Mouse (Mus musculus) urinary bladder, adult 18-20 months (tissue): Measurements from ENCODE around the gene Troap.
A peak's percentile ranks its signal among the peaks of the same experiment; 100 is the strongest.

Source experiments
- DNase-seq, 2 experiments: peaks; one replicate each; pipeline ENCODE4 v3.0.0; 2022; ENCODE audit warnings: low spot score in 2 of 2, mixed read lengths in 2 of 2

Gene Troap

GRCm38 (mm10) chr15:99085997-99086396, 11.6 kb downstream of the Troap start:
- DNase-seq = no peak

DNA sequence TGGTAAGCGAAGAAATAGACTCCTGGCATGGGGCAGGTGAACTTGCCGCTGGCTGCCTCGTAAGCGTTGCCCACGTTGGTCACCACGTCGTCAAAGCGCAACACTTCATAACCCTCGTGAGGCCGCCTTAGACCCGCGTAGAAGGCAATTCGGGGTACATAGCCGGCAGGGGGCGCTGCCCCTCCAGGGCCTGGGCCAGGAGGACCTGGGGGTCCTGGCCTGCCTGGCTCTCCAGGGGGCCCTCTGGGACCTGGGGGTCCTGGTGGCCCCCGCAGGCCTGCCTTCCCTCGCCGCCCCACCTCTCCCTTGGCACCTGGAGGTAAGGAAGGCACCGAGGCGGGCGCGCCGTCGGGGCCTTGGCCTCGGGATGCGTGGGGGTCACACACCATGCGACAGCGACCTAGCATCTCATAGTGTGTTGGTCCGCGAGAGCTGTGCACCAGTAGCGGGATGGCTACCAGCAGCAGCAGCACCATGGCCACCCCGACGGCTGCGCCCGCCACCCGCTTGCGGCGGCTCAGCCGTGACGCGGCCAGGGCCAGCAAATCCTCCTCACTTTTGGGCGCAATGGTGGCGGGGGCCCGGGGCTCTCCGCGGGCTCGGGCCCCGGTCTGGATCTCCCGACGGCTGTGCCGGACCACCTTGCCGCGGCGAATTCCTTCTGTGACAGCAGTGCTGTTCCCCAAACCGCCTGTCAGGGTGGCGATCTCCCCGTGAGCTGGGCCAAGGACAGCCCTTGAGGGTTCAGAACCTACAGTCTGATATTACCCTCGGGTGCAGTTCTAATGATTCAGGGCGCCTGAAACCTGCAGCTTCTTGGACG, 13.1 kb downstream of the Troap start, which contains the start of gene C1ql4:
Gene C1ql4 (minus strand): TSS at position 565 of the 823 bp plus-strand sequence.
- no peak for DNase-seq

- DNase-seq = peak; percentile 36 to 68
Observed at GRCm38 (mm10) chr15:99088292-99088691, 13.9 kb downstream of the Troap start.

- no peak for DNase-seq
Observed at GRCm38 (mm10) chr15:99089069-99089468, 14.7 kb downstream of the Troap start.

GRCm38 (mm10) chr15:99092870-99093269, 18.5 kb downstream of the Troap start, which contains the start of gene Dnajc22:
Dnajc22 (plus strand) TSS chr15:99093170.
- DNase-seq = no peak

DNA sequence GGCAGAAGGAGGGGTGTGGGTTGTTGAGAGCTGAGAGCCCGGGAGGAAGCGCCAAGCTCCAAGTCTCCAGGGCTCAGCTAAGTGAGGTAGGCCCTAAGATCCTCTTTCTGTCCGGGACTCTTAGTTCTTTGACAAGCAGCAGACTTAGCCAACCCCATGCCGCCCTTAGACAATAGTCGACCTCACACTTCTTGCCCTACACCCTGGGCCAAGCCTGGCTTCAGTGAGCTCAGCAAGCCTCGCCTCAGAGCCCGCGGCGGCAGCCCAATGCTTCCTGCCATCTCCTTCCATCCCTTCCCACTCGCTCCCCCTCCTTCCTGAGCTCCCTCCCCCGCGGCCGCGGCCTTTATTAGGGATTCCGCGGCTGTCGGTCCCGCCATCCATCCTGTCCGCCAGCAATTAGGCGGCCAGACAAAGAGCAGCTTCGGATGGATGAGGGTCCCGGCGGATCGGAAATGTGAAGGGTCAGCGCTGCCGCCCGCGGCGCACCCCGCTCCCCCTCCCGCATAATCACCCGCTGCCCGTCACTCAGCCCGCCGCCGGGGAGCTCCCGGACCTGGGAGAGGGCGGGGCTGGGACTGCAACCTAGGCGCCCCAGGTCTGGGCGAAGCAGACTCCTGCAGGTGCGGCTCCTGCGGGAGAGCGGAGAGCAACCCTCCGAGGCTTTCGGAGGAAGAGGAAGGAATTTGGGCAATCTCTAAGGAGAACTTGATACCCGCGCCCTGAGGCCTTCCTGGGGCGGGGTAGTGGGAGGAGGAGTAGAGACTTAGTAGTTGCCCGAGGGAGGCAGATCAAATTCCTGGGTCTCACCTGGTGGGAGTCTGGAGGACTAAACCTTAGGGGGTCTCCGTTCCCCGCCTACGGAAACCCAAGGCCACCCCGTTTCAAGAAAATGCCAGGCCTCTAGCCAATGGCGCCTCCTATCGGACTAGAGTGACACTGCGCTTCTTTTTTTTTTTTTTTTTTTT, 19.2 kb downstream of the Troap start:
- peak in 1 of 2 experiments; percentile 25 for DNase-seq

DNA sequence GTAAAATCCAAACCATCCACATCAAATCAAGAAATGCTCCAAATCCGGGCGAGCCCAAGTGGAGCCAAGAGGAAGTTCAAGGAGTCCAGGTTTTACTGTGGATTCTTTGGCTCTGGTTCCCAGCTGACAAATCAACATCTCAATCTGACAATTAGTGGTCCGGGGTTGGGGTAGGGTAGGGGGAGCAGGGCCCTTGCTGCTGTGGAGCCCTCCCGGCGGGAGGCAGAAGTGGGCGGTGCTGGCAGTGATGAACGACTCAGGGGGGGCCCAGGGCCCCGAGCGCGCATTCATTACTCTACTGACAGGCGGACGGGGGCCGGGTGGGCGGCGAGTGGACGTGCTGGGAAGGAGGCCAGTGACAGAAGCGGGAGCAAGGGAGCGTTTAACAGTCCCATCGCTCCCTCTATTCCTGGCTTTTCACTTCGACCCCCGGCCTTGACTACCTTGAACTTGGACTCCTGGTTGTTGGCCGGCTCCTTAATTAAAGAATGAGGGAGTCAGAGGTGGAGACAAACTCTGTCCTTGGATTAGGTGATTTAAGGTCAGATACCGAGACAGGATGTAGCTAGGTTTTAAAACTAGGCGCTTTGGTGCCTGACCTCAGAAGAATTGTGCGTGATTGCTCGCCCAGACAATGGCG, 20.4 kb downstream of the Troap start:
- no peak for DNase-seq

DNA sequence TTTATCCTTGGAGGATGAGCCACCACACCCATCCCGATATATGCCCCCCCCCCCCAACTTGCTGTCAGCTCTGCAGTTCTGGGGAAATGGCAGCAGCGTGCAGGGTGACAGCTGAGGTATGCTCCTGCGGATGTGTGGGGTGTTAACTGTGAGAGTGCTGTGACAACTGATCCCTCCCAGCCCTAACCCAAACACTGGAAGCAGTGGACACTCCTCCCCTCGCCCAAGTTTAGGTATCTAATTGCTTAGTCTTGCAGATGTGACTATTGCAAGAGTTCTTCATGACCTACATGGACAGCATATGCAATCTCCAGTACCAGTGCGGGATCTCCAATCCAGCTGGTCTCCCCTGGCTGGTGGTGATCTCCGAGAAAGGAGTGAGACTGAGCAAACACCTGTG, 21.0 kb downstream of the Troap start:
- no peak for DNase-seq

DNA sequence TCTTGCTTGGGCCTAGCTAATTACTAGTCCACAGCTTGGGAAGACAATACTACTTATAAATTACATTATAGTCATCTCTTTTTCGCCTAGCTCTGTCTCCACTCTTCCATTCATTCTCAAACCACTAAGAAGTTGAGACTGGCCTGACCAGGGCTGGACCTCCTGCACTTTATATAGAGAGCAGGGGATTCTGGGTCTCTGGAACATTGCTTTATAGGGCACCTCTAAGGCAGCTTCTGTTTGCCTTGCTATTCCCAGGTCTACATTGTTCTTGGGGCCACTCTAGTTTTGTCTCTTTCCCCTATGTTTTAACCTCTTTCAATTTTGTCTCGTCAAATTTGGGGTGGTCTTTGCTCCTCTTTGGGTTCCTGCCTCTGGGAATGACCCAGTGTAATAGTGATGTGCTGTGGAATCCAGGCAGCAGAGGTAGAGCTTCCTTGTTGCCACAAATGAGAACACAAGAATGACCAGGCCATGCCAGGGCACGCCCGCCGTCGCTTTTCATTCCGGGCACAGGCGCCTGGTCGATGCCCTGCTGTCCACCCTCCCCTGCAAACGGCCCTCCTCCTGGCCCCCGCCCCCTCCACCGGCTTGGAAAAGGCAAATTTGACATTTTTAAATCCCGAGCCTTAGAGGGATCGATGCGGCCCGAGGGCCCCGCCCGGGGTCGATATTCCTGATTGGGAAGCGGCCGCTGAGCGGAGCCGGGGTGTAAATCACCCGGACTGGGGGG, 21.9 kb downstream of the Troap start:
- DNase-seq = no peak

DNA sequence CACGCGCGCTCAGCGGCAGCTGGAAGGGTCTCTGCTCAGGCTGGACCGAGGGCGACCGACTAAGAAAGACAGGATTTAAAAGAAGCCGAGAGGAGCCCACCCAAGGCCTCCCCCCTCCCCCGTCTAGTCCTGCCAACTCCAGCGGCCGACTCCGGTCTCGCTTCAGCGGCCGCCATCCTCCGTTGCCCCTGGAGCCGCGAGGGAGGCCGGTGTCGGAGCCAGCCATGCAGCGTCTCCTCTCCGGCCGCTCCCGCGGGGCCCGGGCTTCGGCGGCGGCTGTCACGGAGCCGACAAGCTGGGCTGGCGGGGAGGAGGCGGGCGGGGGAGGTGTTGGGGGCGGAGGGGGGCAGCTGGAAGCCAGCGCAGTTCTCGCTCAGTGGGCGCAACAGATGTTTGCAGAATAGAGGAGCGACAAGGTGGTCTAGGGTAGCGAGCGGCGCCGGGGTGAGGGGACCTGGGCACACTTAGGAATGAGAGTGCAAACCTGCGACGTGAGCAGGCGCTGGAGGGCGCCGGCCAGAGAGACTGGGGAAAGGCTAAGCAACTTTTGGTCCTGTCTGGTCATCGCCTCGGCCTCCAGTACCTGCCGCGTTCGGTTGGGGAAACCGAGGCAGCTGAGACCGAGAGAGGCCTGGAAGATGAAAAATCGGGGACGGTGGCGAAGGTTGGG, 22.6 kb downstream of the Troap start:
- peak in 1 of 2 experiments; percentile 39 for DNase-seq

- DNase-seq = peak in 1 of 2 experiments; percentile 44
Observed at GRCm38 (mm10) chr15:99097840-99098492, 23.6 kb downstream of the Troap start.

DNA sequence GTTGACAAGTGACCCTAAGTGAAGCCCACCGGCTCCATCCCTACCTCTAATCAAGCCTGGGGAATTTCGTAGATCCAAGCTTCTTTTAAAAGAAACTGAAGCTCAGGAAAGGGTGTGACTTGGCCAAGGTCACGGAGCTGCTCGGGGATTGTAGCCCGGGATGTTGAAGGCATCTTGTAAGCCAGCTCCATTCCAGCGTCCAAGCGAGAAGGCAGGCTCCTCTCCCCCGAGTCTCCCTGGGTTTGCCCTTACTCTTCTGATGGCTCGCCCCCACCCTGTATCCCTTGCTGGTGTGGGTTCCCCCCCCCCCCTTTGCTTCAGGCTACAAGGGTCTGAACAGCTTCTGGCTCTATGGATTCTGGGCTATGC, 24.1 kb downstream of the Troap start:
- DNase-seq = no peak

- peak; percentile 35 to 41 for DNase-seq
Observed at GRCm38 (mm10) chr15:99099139-99099556, 24.8 kb downstream of the Troap start.

DNA sequence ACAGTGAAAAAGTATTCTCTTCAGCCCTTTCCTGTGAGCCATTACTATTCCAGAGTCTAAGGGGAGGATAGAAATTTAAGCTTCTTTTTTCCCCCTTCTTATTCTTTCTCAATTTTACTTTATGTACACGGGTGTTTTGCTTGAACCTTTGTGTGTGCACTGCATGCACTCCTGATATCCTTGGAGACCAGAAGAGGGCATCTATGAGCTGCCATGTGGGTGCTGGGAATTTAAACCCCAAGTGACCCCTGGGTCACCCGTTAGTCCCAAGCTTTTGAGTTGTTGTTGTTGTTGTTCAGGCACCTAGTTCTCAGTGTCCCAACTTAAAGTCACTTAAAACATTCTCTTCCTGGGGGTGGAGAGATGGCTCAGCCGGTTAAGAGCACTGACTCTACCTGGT, 25.6 kb downstream of the Troap start:
- DNase-seq = no peak

DNA sequence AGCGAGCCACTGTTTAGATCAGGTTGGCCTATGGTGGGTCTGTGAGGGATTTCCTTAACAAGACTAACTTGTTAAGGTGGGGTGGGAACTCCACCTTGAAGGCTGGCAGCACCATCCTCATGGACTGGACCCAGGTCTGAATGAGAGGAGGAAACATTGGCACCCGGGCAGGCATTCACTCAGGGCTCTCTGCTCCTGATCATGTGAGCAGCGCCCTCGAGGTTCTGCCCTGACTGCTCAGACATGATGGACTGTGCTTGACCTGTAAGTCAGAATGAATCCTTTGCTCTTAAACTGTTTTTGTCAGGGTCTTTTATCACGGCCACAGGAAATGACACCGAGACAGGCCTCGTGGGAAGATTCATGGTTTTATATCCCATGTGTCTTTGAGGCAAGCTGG, 30.9 kb downstream of the Troap start:
- no peak for DNase-seq

DNA sequence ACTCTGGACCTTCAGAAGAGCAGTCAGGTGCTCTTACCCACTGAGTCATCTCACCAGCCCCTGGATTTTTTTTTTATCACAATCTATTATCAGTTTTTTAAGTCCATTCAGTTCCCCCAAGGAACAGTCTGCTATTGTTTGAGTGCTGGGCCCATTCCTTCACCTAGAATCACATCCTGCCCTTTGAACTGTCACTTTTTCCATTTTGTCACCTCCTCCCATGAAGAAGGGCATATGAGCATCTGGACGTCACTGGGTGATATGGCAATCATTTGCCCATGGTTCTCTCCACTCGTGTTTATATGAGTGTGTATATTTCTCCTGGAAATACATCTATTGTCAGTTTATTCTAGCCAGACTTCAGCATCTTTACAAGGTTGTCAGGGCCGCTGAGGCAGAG, 33.5 kb downstream of the Troap start:
- DNase-seq = no peak

- DNase-seq = no peak
Observed at GRCm38 (mm10) chr15:99111139-99111538, 36.8 kb downstream of the Troap start.

- no peak for DNase-seq
Observed at GRCm38 (mm10) chr15:99111809-99112208, 37.4 kb downstream of the Troap start.

DNA sequence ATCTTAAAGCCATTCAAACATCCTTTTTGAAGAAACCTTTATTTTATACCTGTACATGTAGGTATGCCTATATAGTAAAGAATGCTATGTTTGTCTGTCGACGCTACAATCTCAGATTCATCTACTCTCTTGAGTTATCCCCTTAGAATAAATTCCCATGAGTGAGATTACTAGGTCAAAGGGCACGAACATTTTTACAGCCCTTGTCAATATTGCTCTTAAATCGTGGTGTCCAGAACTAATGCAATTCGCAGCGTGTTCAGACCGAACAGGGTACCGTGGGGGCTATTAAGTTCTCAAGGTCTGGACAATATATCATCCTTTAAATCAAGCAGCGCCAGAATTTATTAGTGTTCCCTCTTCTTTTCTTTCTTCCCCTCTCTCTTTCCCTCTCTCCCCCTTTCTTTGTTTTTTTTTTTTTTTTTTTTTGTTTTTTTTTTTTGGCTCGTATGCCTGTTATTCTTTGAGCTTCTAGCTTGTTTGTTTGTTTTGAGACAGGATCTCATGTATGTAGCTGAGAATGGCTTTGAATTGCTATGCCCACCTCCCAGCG, 38.5 kb downstream of the Troap start:
- DNase-seq = no peak
